Mouse (Mus musculus) adrenal gland, postnatal 10 days (tissue): ENCODE results near the gene Susd6. TPM values are rescaled to one million over a fixed set of nuclear protein-coding genes. Genes with fewer than 3 reads are reported as not detected.

Experiments
- DNase-seq: peaks from one replicate; pipeline ENCODE4 v3.0.0; 2021; ENCODE audit warnings: mixed read lengths
- total RNA-seq, 2 experiments: library from RNA; stranded (reverse); gene quantifications; 2 replicates each; pipeline ENCODE4 v1.2.3; 2021

Gene Susd6
- total RNA-seq, 2 experiments from 2014 or later, result 41.7 to 42.1 TPM

GRCm38 (mm10) chr12:80878093-80878430 lies 87.8 kb downstream of the Susd6 start:
- DNase-seq, result no peak

- no peak for DNase-seq
These were observed 88.3 kb downstream of the Susd6 start for GRCm38 (mm10) chr12:80878653-80879052.

- no peak for DNase-seq
These were observed 89.0 kb downstream of the Susd6 start for GRCm38 (mm10) chr12:80879267-80879666.

GRCm38 (mm10) chr12:80881121-80881520 lies 90.8 kb downstream of the Susd6 start:
- DNase-seq, result no peak

- no peak for DNase-seq
These were observed 93.0 kb downstream of the Susd6 start for GRCm38 (mm10) chr12:80883278-80883677.

- no peak for DNase-seq
These were observed 93.6 kb downstream of the Susd6 start for GRCm38 (mm10) chr12:80883881-80884280.

GRCm38 (mm10) chr12:80885301-80886288 lies 95.3 kb downstream of the Susd6 start:
- peak; percentile 65 for DNase-seq

GRCm38 (mm10) chr12:80887036-80887435 lies 96.7 kb downstream of the Susd6 start:
- DNase-seq, result no peak

GRCm38 (mm10) chr12:80889331-80889730 lies 99.0 kb downstream of the Susd6 start:
- DNase-seq, result no peak

GRCm38 (mm10) chr12:80891074-80891473 lies 100.8 kb downstream of the Susd6 start:
- DNase-seq, result no peak

- no peak for DNase-seq
These were observed 103.6 kb downstream of the Susd6 start for GRCm38 (mm10) chr12:80893720-80894494.

GRCm38 (mm10) chr12:80894973-80895570 lies 104.8 kb downstream of the Susd6 start:
- peak; percentile 83 for DNase-seq

- DNase-seq, result no peak
These were observed 119.3 kb downstream of the Susd6 start for GRCm38 (mm10) chr12:80909631-80910030.

- peak; percentile 43 for DNase-seq
These were observed 127.5 kb downstream of the Susd6 start for GRCm38 (mm10) chr12:80917764-80918163.

GRCm38 (mm10) chr12:80921301-80921700 lies 131.0 kb downstream of the Susd6 start:
- no peak for DNase-seq

GRCm38 (mm10) chr12:80922869-80923268 lies 132.6 kb downstream of the Susd6 start:
- no peak for DNase-seq

GRCm38 (mm10) chr12:80923602-80924001 lies 133.3 kb downstream of the Susd6 start:
- DNase-seq, result no peak

- DNase-seq, result no peak
These were observed 133.9 kb downstream of the Susd6 start for GRCm38 (mm10) chr12:80924205-80924604.

GRCm38 (mm10) chr12:80925919-80926318 lies 135.6 kb downstream of the Susd6 start:
- peak; percentile 66 for DNase-seq

GRCm38 (mm10) chr12:80926550-80926949 lies 136.2 kb downstream of the Susd6 start:
- DNase-seq, result no peak

GRCm38 (mm10) chr12:80927518-80927917 lies 137.2 kb downstream of the Susd6 start:
- DNase-seq, result no peak

- no peak for DNase-seq
These were observed 138.6 kb downstream of the Susd6 start for GRCm38 (mm10) chr12:80928881-80929280.

GRCm38 (mm10) chr12:80930141-80930540 lies 139.8 kb downstream of the Susd6 start:
- DNase-seq, result no peak
